Mouse (Mus musculus) lung, postnatal 0 days (tissue): ENCODE results near the gene Mtrex. TPM values are rescaled to one million over a fixed set of nuclear protein-coding genes. Genes with fewer than 3 reads are reported as not detected.
A peak's percentile ranks its signal among the peaks of the same experiment; 100 is the strongest.

Experiments
- ATAC-seq: fragments of 200-750 bp; cut with Nextera tagmentation; 2 replicates; pipeline ENCODE4 v1.8.0; 2017; ENCODE audit warnings: moderate library complexity
- DNase-seq: peaks from one replicate; pipeline ENCODE4 v3.0.0-alpha.2; 2016; ENCODE audit warnings: low spot score
- H3K27ac ChIP-seq: fragments of 300-500 bp; sonication (generic); 2 replicates; pipeline ENCODE4 v1.5.1; 2014; ENCODE audit warnings: antibody characterized with exemption, mild to moderate bottlenecking, low read length, mixed read lengths
- H3K27me3 ChIP-seq: fragments of 300-500 bp; sonication (generic); replicated peaks from 2 replicates; pipeline ENCODE4 v1.6.1; 2014; ENCODE audit warnings: low read length, mixed read lengths; ENCODE audit not compliant: insufficient read depth
- H3K36me3 ChIP-seq: fragments of 300-500 bp; sonication (generic); 2 replicates; pipeline ENCODE4 v1.6.1; 2014; ENCODE audit warnings: low read length, mixed read lengths; ENCODE audit not compliant: insufficient read depth
- H3K4me1 ChIP-seq: fragments of 300-500 bp; sonication (generic); 2 replicates; pipeline ENCODE4 v1.6.1; 2014; ENCODE audit warnings: antibody characterized with exemption, low read depth, low read length, mixed read lengths; ENCODE audit not compliant: insufficient read depth
- H3K4me2 ChIP-seq: fragments of 300-500 bp; sonication (generic); replicated peaks from 2 replicates; pipeline ENCODE4 v1.6.1; 2014; ENCODE audit warnings: low read depth, mild to moderate bottlenecking, low read length, moderate library complexity, mixed read lengths
- H3K4me3 ChIP-seq: fragments of 300-500 bp; sonication (generic); 2 replicates; pipeline ENCODE4 v1.5.1; 2014; ENCODE audit warnings: low read depth, low read length
- H3K9ac ChIP-seq: fragments of 300-500 bp; sonication (generic); replicated peaks from 2 replicates; pipeline ENCODE4 v1.6.1; 2014; ENCODE audit warnings: low read depth, mild to moderate bottlenecking
- H3K9me3 ChIP-seq: fragments of 300-500 bp; sonication (generic); 2 replicates; pipeline ENCODE4 v1.6.1; 2016; ENCODE audit warnings: low read length, mixed read lengths
- CTCF ChIP-seq: IDR thresholded peaks from 2 replicates; pipeline ENCODE4 v1.5.1; 2016; ENCODE audit warnings: antibody characterized with exemption, mild to moderate bottlenecking
- EP300 ChIP-seq: IDR thresholded peaks from 2 replicates; pipeline ENCODE4 v1.6.1; 2016; ENCODE audit warnings: antibody characterized with exemption, mild to moderate bottlenecking, control low read depth
- WGBS: fragments of 180-500 bp; shearing (Covaris S2); extraction: QIAGEN DNeasy Blood & Tissue Kit; methylation state at CpG from one replicate; pipeline ENCODE4 v1.1.7; 2014; 5-methylcytosine and 5-hydroxymethylcytosine counted together
- polyA plus RNA-seq: library from polyadenylated mRNA; unstranded; fragments of >200 nt; fragmentation: Nextera tagmentation; extraction: Ambion mirVana; gene quantifications from 2 replicates; pipeline ENCODE4 v1.2.1, GENCODE M21; 2015

Mtrex gene
- polyA plus RNA-seq, 1 experiment from 2014 or later = 24.3 TPM

DNA sequence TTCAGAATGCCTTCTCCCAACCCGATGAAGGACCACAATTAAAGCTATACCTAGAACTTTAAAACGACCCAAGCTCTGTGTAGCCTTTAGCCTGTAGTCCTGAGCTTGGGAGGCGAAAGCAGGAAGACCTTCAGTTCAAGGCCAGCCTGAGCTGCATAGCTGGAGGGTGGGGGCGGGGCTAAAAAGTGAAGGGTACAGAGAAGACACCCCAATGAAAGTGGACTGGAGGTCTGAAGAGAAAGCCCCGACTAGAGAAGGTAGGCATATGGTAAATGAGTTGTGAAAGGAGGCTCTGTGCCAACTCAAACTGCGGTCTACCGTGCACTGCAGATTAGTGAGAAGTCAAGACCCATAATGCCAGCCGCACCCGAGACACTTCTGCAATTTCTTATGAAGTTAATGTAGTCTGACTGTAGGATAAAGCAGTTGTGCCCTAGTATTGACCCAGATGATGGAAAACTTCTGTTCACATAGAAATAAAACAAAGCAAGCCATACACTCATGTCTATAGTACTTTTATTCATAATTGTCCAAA lies 89.5 kb downstream of the Mtrex start:
- 60% methylated on average over 9 of the region's 9 CpGs for WGBS
- ATAC-seq = no peak
- Histone ChIP-seq H3K9ac (no peak overlapping the region), H3K27me3 (no peaks in the 10 kb centered on the region), H3K27ac (no peak overlapping the region), H3K4me2 (no peak overlapping the region), H3K36me3 (no peaks in the 10 kb centered on the region), H3K9me3 (no peaks in the 10 kb centered on the region), H3K4me1 (no peaks in the 10 kb centered on the region), H3K4me3 (no peak overlapping the region)
- DNase-seq = no peak
- TF ChIP-seq CTCF = no peak
- TF ChIP-seq EP300 = no peak

DNA sequence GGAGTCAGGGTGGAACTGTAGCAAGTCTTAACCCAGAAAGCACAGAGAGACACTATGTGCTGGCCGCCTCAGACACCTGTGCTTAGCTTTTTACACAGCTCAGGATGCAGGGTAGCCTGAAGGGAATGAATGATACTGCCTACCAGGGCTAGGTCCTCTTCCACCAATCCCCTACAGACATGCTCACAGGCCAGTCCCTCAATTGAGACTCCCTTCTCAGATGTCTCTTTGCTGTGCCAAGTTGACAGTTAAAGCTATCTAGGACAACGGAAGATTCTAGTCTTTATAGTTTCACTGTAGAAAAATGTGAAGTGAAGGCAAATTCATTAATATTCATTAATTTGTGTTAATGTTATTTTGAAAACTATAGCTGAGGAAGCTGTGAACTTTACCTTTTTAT lies 90.2 kb downstream of the Mtrex start:
- WGBS = 85% methylated on average over 2 of the region's 2 CpGs
- DNase-seq (no peak), ATAC-seq (no peak)
- H3K27me3 ChIP-seq = no peaks in the 10 kb centered on the region
- no peak overlapping the region for H3K4me2 ChIP-seq
- TF ChIP-seq EP300 = no peak
- no peak for TF ChIP-seq CTCF
- no peaks in the 10 kb centered on the region for H3K36me3 ChIP-seq
- H3K9ac ChIP-seq = no peak overlapping the region
- no peak overlapping the region for H3K4me3 ChIP-seq
- H3K9me3 ChIP-seq = no peaks in the 10 kb centered on the region
- H3K4me1 ChIP-seq = no peaks in the 10 kb centered on the region
- H3K27ac ChIP-seq = no peak overlapping the region

DNA sequence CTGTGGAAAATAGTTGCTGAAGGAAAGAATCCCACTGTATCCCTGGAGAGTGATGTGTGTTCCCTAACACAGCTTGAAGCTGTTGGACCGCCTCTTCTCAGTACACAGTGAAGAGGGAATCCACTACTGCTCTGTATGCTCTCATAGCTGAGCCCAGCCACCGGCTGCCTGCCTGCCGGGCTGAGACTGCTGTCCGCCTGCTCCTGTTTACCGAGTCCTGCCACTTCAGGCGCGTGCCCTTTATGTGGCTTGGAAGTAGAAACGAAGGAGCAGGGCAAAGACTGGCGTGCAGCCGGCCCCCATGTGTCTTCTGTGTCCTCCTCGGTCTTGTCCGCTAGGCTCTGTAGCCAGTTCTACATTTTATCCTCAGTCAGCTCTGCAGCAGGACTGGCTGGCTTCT lies 92.1 kb downstream of the Mtrex start:
- peak; percentile 76 for ATAC-seq
- no peak overlapping the region for H3K4me2 ChIP-seq
- 31% methylated on average over 12 of the region's 12 CpGs for WGBS

DNA sequence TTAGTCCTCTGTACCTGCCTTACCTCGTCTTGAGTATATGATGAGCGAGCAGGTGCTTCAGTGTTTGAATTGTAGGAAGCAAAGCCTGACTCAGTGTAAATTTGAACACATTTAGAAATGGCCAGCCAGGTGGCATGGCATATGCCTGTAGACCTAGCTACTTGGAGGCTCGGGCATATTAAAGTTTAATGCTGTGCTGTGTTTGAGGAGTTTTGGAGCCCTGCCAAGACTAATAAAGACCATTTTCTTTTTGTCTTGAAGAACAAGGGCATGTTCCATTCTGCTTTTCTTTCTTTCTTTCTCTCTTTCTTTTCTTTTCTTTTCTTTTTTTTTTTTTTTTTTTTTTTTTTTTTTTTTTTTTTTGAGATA lies 93.3 kb downstream of the Mtrex start:
- Histone ChIP-seq H3K27ac (no peak overlapping the region), H3K27me3 (no peaks in the 10 kb centered on the region), H3K4me1 (no peaks in the 10 kb centered on the region), H3K9me3 (no peaks in the 10 kb centered on the region), H3K9ac (no peak overlapping the region), H3K36me3 (no peaks in the 10 kb centered on the region), H3K4me3 (no peak overlapping the region), H3K4me2 (no peak overlapping the region)
- TF ChIP-seq EP300 (no peak), CTCF (no peak)
- ATAC-seq (no peak), DNase-seq (no peak)
- 39% methylated on average over 3 of the region's 3 CpGs for WGBS

More for the DNA sequence above, 92.1 kb downstream of the Mtrex start:
- no peak overlapping the region for H3K4me3 ChIP-seq
- TF ChIP-seq EP300 = no peak
- no peak for TF ChIP-seq CTCF
- H3K9ac ChIP-seq = no peak overlapping the region
- no peak overlapping the region for H3K27ac ChIP-seq
- H3K27me3 ChIP-seq = no peaks in the 10 kb centered on the region
- H3K36me3 ChIP-seq = no peaks in the 10 kb centered on the region
- no peaks in the 10 kb centered on the region for H3K4me1 ChIP-seq
- peak; percentile 40 for DNase-seq
- H3K9me3 ChIP-seq = no peaks in the 10 kb centered on the region

DNA sequence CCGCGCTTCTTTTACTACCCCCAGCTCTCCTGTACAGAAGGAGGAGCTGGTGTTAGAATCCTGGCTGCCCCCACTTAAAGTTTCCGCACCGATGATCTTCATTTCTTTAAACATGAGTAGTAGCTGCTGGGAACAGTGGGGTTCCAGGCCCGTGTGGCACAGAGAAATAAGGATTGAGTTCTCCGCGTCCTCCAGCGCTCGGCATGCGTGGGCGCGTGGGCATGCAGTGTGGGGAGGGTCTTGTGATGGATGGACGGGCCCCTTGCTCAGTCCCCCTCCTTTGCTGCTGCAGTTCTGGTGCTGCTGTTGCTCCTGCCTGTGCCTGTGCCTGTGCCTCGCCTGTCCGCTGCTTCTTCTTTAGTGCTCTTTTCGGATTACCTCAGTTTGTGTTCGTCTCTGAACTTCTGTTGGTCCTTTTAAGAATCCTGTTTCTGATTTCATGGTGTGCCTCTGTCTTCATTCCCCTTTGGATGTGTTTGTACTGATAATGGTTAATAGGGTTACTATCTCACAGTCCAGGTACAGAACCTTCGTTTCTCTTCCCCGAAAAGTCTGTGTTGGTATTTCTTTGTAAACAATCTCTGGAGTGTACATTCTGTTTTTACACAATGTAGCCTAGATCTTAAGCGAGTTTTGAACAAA lies 93.8 kb downstream of the Mtrex start:
- Histone ChIP-seq H3K4me3 (no peak overlapping the region), H3K9ac (no peak overlapping the region), H3K4me1 (no peaks in the 10 kb centered on the region), H3K27me3 (no peaks in the 10 kb centered on the region), H3K36me3 (no peaks in the 10 kb centered on the region), H3K27ac (no peak overlapping the region), H3K9me3 (no peaks in the 10 kb centered on the region), H3K4me2 (no peak overlapping the region)
- TF ChIP-seq CTCF (no peak), EP300 (no peak)
- no peak for DNase-seq
- ATAC-seq = no peak
- 81% methylated on average over 20 of the region's 20 CpGs for WGBS

- Histone ChIP-seq H3K9ac (no peak overlapping the region), H3K4me2 (no peak overlapping the region), H3K4me1 (no peaks in the 10 kb centered on the region), H3K4me3 (no peak overlapping the region), H3K9me3 (no peaks in the 10 kb centered on the region), H3K27ac (no peak overlapping the region), H3K36me3 (no peaks in the 10 kb centered on the region), H3K27me3 (no peaks in the 10 kb centered on the region)
- WGBS = 32% methylated on average over 2 of the region's 2 CpGs
- DNase-seq (no peak), ATAC-seq (no peak)
- no peak for TF ChIP-seq CTCF
- TF ChIP-seq EP300 = no peak
Measured at GRCm38 (mm10) chr13:112832589-112832988, 94.6 kb downstream of the Mtrex start.

GRCm38 (mm10) chr13:112829619-112830018 lies 97.6 kb downstream of the Mtrex start:
- H3K4me3 ChIP-seq = no peak overlapping the region
- no peak overlapping the region for H3K27ac ChIP-seq
- 78% methylated on average over 2 of the region's 2 CpGs for WGBS
- H3K4me2 ChIP-seq = no peak overlapping the region
- H3K9me3 ChIP-seq = no peaks in the 10 kb centered on the region
- no peaks in the 10 kb centered on the region for H3K36me3 ChIP-seq
- H3K27me3 ChIP-seq = no peaks in the 10 kb centered on the region
- no peak for ATAC-seq
- TF ChIP-seq EP300 (no peak), CTCF (no peak)
- no peaks in the 10 kb centered on the region for H3K4me1 ChIP-seq
- DNase-seq = no peak
- no peak overlapping the region for H3K9ac ChIP-seq
